Mouse (Mus musculus) T-cell, adult 2 months (primary cell): ENCODE data around the gene Apbb2.

ENCODE experiments used
- DNase-seq: peaks from one replicate; pipeline ENCODE4 v3.0.0; 2022; ENCODE audit warnings: low spot score

The Apbb2 gene

GRCm38 (mm10) chr5:66602287-66602820 is 16.2 kb downstream of the Apbb2 start:
- no peak for DNase-seq

- no peak for DNase-seq
Measured at GRCm38 (mm10) chr5:66600415-66600814, 18.2 kb downstream of the Apbb2 start.

- no peak for DNase-seq
Measured at GRCm38 (mm10) chr5:66599888-66600287, 18.7 kb downstream of the Apbb2 start.

- no peak for DNase-seq
Measured at GRCm38 (mm10) chr5:66596296-66596695, 22.3 kb downstream of the Apbb2 start.

GRCm38 (mm10) chr5:66594881-66595280 is 23.7 kb downstream of the Apbb2 start:
- DNase-seq, result no peak

DNA sequence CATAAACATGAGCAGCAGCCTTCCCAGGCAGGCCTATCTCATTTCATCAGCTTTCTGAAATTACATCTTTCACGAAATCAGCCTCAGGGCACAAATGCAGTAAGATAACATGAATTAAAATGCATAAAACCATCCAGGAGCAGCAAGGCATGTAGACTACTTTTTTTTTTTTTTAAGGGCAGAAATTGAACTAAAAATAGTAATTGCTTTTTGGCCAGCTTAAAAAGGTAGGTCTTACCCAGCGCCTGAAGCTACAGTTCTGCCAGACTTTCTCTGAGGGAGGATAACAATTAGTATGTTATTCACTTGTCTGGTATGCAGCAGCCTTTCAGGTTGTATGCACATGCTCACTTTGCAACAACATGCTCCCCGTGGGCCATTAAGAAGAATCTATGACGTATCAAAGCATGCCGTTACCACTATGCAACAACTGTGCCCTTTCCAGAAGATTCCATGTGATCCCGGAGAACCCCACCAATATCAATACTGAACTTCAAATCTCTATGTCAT is 32.3 kb downstream of the Apbb2 start:
- no peak for DNase-seq

DNA sequence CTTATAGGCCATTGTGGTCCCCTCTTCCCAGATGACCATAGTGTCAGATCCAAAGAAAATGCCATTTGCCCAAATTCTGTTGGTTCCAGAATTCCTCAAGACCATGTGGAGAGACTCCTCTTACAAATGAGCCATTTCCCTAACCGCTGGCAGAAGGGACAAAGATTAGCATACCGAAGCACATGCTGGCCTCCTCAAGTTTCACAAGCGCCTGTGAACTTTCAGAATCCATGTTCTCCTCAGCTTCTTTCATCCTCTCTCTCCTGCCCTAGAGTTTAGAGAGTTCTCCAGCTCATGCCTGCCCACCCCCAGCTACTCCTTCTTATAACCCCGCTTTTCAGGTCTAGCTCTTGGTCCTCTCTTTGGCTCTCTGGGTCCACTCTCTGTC is 35.6 kb downstream of the Apbb2 start:
- no peak for DNase-seq

DNA sequence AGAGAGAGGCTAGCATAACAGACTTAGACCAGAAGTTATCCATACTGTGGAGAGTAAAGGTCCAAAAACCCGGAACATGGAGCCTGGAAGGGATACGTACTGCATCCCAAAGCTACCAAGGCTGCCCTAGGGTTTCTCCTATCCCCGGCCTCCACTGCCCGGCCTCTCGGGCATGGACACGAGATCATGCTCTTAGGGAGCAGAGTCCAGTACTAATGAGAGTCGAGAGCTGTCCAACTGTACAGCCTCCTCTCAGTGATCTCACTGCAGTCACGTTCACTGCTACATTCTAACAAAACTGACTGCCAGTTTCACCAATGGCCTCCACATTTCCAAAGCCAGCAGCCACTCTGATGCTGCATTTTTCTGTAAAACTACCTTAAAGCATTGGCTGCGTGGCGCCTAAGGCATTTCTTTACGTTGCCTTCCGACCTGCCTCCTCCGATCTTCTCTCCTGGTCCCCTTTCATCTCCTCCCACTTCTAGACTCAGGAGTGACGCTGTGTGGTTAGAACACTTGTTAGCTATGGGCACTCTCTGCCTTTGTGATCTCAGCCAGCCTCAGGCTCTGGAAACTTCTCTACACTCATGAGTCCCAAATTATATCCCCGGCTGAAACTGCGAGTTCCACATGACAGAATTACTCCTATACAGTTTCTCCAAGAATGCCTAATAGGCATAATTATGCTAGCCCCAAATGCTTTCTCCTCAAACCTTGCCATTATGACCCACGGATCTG is 36.1 kb downstream of the Apbb2 start:
- no peak for DNase-seq

DNA sequence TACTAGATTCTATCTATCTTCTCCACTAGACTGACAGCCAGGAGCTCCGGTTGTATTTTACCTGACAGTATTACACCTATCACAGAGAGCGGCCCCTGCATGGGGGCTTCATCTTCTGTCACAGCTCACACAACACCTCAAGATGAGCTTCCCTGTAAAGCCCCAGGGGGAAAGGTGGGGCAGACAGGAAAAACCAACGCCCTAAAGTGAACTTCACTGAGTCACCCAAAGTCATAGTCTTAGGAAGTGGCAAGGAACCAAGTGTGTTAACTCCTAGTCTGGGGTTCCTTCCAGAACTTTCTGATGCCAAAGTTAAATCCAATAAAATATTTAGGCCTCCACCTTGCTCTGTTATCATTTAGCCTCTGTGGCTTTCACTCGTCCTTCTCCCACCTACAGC is 39.5 kb downstream of the Apbb2 start:
- DNase-seq, result no peak

DNA sequence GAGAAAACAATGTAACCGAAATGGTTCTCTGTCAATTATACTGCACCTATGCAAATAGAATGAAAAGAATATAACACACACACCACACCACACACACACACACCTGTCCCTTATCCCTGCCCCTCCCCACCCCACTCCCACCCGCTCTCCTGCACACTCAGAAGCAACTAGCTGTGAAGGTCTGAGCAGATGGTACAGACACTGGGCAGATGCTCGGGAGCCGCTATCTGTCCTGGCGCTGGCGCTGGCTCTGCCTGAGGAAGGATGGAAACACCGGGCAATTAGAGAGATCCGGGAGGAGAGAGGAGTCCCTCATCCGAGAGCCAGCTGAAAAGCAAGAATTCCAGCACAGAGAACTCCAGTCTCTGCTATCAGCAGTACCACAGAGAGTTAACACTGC is 42.3 kb downstream of the Apbb2 start:
- no peak for DNase-seq

DNA sequence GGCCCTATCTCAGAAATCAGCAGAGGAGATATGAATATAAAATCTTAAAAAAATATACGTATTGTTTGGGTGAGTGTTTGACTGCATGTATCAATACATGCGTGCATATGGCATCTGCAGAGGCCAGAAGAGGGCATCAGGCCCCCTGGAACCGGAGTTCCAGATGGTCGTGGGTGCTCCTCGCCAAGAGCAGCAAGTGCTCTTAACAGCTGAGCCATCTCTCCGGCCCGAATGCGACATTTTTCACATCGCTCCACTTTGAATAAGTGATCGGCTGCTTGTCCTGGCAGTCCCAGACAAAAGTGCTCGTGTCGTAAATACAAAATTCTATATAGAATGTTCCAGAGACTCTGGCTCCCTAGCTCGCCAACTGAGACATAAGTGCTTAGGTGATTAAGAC is 43.4 kb downstream of the Apbb2 start:
- DNase-seq, result no peak

GRCm38 (mm10) chr5:66573266-66573665 is 45.3 kb downstream of the Apbb2 start:
- DNase-seq, result no peak

DNA sequence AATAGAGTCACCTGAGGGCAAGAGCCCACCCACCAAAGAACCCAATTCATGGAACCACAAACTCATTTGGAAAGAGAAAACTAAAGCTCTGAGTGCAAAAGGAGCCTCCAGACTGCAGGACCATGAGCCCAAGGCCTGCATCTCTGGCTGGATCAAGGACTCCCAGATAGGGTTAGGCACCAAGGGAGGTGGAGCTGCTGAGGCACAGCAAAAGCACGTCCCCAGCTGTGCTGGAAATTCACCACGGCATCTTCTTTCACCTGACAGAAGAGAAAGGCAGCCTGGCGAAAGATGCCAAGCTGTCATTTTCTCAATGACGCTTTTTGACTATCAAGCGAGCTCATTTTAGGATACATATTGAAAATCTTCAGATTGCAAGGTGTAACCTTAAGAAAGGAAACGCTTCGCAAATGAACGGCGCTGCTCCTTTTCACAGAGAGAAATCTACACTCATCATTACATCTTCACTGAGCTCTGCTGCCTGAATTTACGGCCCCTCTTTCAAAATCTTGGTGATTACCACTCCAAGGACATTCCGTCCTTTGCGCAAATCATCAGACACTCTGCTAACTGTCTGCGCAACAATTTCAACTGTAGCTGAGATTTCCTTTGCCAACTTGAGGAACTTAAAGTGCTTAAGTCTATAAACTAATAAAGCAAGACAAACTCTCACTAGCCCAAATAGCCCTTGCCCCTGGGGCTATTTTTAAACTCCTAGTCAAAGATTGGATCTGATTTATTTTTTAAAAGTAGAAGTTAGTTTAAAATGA is 46.3 kb downstream of the Apbb2 start:
- no peak for DNase-seq

GRCm38 (mm10) chr5:66570709-66571108 is 47.9 kb downstream of the Apbb2 start:
- DNase-seq, result no peak

GRCm38 (mm10) chr5:66569141-66569801 is 49.3 kb downstream of the Apbb2 start:
- DNase-seq, result no peak

- DNase-seq, result no peak
Measured at GRCm38 (mm10) chr5:66568002-66568401, 50.6 kb downstream of the Apbb2 start.

DNA sequence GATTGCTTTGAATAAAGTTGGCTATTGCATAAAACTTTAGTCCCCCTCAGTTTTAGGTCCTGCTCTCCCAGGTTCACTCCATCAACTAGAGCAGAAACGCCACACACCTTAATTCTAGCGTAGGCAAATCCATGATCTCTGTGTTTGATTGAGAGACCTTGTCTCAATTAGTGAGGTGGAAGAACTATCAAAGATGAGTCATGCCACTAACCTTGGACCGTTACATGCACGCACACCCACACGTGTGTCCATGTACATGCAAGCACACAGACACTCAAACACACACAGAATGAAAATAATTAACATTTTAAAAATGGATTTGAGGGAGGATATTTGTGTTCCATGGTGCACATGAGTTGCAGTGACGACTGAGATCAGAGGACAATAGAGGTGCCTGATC is 51.2 kb downstream of the Apbb2 start:
- DNase-seq, result no peak

DNA sequence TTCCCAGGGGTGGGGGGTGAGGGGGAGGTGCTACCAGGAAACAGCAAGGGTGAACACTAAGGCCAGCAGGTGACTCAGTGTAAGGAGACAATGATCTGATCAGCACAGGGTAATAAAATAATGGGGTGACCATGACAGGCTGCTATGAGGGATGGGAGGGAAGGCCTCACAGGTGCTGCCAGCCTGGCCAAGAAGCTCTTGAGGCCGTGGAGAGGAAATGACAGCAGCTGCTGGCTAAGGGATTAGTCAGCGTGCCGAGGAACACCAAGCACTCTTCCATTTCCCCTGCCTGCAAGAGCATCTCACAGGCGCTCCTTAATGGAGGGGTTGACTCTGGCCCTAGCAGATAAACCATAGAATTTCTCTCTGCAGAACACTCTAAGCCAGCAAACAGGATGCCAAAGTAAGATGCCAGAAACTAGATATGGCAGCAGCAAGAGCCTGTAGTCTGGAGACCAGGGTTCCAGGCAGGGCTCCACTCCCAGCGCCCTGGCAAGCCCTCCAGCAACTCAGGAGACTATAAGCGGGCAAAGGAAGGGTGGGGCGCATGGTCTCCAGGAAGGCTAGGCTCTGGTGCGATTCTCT is 58.9 kb downstream of the Apbb2 start:
- DNase-seq, result no peak

DNA sequence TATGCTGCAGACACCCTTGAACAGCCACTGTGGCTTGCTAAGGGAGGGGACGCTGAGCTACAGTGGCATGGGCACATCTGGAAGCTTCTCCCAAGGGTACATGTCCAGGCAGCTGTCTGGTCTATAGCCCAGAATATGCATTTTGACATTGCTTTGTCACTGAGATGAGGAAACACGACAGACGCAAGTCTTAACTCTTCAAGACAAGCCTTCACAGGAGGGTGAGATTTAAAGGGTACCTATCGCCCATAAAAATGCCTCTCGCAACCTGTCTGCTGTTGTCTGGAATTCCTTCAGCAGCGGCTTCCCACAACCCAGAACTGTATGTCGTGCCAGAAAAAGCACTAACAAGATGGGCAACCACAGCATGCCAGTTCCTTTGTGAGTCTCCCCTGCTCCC is 60.5 kb downstream of the Apbb2 start:
- DNase-seq, result no peak

DNA sequence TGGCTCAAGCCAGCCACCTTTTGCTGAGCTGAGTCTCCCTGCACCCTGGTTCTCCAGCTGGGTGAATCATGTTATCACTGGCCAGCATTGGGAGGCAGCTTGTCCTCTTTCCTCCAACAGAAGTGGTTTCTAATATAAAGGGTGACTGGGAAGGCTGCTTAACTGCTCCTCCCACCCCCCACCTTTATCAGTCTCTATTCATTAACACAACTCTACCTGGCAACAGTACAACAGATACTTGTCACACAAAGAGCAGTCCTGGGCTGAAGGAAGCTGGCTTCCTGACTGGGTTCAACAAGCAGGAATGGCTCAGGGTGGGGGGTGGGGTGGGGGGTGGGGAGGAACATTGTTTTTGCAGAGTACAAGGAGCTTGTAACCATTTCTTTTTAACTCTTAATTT is 64.7 kb downstream of the Apbb2 start:
- DNase-seq, result no peak

DNA sequence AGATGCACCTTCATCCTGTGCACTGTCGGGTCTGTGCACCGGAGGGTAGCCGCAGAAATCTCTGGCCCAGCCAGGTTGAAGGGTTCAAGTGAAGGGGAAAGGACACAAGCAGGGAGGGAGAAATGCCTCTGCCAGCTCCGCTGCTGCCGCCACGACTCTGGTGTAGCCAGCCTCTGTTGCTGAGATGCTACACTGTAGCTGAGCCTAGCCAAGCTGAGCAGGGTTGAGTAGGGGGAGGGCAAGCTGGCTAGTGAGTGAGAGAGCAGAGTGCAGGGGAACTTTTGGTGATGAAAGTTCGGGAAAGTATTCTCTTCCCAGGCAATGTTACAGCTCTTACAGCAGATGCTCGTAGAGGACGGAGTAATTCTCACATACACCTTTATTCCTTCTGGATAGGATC is 66.3 kb downstream of the Apbb2 start:
- no peak for DNase-seq

- no peak for DNase-seq
Measured at GRCm38 (mm10) chr5:66550292-66550691, 68.3 kb downstream of the Apbb2 start.
